8 mouse cellular contexts compared by ENCODE assay signal in genomic region chr10:24298260-24299244, GRCm38 (mm10).
DNase-seq lines count a peak whose midpoint lies in the region; ATAC-seq and TF ChIP-seq lines count a peak whose summit lies in the region.
"Had no signal": no experiment of that assay in that cellular context is flagged by ENCODE, and none has a peak within 500 bp of the region (broad histone marks: within the 10 kb centered on the region; RNA-seq: fewer than 3 reads in every experiment).

No protein-coding gene starts in this region.

- H3K36me3 ChIP-seq in hindbrain, embryonic 12.5 days: no peaks in the 10 kb centered on the region
- H3K36me3 ChIP-seq: lung, embryonic 15.5 days had no signal

- peak; percentile 89 for TF ChIP-seq CTCF in layer of hippocampus, adult 2 months (conservative IDR thresholded peaks at IDR 0.05)

- peak; percentile 48 for ATAC-seq in hindbrain, embryonic 12.5 days (ENCODE audit: low FRiP score)

- WGBS in hindbrain, embryonic 12.5 days: 46% methylated on average over 2 of the region's 2 CpGs

- H3K4me2 ChIP-seq in hindbrain, embryonic 12.5 days (replicated peaks): no peak overlapping the region
- H3K4me2 ChIP-seq: lung, embryonic 15.5 days had no signal

- H3K9ac ChIP-seq in hindbrain, embryonic 12.5 days: no peak overlapping the region
- H3K9ac ChIP-seq: lung, embryonic 15.5 days had no signal

- no peaks in the 10 kb centered on the region for H3K27me3 ChIP-seq in hindbrain, embryonic 12.5 days
- H3K27me3 ChIP-seq: lung, embryonic 15.5 days had no signal

- no peak overlapping the region for H3K4me3 ChIP-seq in hindbrain, embryonic 12.5 days
- H3K4me3 ChIP-seq in layer of hippocampus, adult 2 months: no peak overlapping the region
- H3K4me3 ChIP-seq: lung, embryonic 15.5 days had no signal

- no peaks in the 10 kb centered on the region for H3K9me3 ChIP-seq in hindbrain, embryonic 12.5 days (replicated peaks)
- H3K9me3 ChIP-seq: lung, embryonic 15.5 days had no signal

- no peaks in the 10 kb centered on the region for H3K4me1 ChIP-seq in hindbrain, embryonic 12.5 days
- H3K4me1 ChIP-seq: lung, embryonic 15.5 days had no signal

- no peak overlapping the region for H3K27ac ChIP-seq in hindbrain, embryonic 12.5 days
- no peak overlapping the region for H3K27ac ChIP-seq in layer of hippocampus, adult 2 months
- H3K27ac ChIP-seq: lung, embryonic 15.5 days had no signal

- peak; percentile 62 for DNase-seq in MN1 (ENCODE audit: low spot score)
- DNase-seq in brain, adult 2 months (ENCODE audit: low read depth, low spot score): peak; percentile 73
- DNase-seq in fibroblast of lung, adult 2 months (ENCODE audit: low read depth): peak; percentile 26
- DNase-seq in layer of hippocampus, adult 2 months (ENCODE audit: low spot score in 2 of 2): peak; percentile 31 to 73
- DNase-seq in lung, postnatal 14 days: peak; percentile 71
- peak; percentile 41 for DNase-seq in retina, postnatal 7 days (ENCODE audit: low read depth, low spot score)
